Mouse (Mus musculus): ENCODE data around the gene Tspo.

Tspo gene

DNA sequence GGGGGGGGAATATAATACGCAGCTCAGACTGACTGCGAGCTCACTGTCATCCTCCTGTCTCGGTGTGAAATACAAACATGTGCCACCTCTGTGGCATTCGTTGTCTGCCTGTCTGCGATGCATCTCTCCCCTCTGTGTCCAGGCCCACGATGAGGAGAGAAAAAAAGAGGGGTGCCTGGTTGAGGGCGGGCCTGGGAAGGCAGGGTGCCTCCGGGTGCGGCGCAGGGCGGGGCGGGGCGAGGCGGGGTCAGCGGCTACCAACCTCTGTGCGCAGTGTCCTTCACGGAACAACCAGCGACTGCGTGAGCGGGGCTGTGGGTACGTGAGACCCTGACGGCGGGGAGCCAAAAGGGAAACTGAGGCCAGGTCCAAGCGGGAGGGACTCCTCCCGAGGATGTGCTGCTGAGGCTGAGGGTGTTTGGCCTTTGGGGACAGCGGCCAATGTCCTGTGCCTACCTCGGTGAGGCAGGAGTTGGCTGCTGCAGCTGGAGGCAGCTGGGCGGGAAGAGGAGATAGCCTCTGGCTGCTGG lies at the start of gene Tspo, which contains the start of gene Mcat:
Gene Tspo (plus strand): TSS at position 266 of the 530 bp plus-strand sequence.
Gene Mcat (minus strand): TSS at position 461 of the 530 bp plus-strand sequence.
- peak; percentile 61 for DNase-seq (ENCODE audit: inconsistent ontology term)

GRCm38 (mm10) chr15:83515018-83515417 lies 48.4 kb upstream of the Tspo start:
- DNase-seq (ENCODE audit: inconsistent ontology term), result no peak

- DNase-seq (ENCODE audit: inconsistent ontology term), result peak; percentile 65
Observed at GRCm38 (mm10) chr15:83518215-83519048, 45.0 kb upstream of the Tspo start.

DNA sequence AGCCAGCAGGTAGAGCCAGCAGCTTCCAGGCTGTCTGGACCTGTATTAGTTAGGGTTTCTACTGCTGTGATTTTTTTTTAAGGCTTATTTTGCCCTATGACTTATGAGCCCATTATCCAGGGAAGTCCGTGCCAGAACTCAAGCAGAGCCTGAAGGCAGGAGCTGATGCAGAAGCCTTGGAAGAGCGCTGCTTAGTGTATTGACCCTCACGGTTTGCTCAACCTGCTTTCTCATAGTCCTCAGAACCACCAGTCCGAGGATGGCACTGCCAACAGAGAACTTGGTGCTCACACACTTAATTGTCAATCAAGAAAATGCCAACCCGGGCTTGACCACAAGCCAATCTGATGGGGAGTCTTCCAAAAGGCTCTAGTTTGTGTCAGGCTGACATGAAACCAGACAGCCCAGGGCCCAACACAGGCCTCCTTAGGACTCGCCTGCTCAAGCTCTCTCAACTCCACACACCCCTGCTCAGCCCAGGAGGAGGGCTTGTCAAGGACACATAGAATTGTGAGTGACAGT lies 42.5 kb upstream of the Tspo start:
- DNase-seq (ENCODE audit: inconsistent ontology term), result no peak

DNA sequence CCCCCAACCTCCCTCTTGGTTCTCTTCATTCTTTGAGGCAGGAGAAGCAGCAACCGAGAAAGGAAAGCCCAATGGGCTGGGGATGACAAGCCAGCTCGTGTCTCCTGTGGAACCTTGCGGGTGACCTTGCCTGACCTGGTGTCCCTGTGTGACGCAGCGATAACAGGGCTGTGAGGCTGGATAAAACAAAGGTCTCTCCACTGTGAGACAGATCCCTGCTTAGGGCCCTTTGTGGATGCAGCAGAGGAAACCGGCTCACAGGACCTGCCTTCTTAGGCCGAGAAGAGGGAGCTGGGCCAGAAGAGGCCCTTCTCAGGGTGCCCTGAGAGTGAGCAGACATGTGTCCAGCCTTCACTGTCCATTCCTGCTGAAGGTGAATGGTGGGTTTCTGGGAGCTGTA lies 40.2 kb upstream of the Tspo start:
- DNase-seq (ENCODE audit: inconsistent ontology term), result no peak

DNA sequence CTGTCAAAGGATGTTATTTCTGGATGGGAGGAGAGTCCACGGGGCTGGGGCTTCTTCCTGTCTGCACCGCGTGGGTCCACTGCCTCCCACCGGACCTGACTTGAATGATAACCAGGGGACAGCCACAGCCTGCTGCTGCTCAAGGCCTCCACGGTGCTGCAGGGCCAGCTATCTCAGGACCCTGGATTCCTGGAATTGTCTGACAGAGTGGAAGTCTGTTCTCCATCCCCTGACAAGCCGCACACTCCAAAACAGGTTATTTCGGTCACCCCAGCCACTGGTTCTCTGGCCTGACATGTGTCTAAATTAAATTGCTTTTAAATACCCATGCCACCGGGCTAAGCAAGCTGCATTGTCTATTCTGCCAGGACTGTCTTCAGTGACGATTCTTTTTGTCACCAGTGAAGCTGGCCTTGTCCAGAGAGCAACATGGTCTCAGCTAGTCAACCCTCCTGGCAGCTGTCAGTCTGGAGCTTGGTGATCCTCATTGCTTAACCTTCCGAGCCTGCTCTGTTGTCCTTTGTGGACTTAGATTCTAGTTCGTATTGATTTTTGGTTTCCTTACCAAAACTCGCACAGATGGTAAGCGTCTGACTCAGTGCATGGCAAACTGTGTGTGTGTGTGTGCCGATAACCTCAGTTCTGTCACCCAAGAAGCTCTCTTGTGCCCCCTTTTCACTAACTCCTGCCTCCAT lies 39.6 kb upstream of the Tspo start:
- DNase-seq (ENCODE audit: inconsistent ontology term), result no peak

DNA sequence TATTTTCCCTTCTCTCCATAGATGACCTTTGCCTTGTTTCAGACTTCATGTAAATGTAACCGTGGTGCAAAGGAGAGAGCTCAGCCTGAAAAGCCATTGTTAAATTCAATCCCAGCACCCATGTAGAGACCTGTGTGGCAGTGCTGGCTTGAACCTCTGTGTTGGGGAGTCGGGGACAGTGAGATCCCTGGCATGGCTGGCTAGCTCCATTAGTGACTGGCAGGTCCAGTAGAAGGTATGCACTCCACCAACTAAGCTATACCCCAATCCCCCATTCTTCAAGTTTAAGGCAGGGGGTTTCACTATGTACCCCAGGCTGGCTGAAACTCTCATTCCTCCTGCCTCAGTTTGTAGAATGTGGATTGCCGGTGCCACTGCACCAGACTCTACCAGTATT lies 39.1 kb upstream of the Tspo start:
- DNase-seq (ENCODE audit: inconsistent ontology term), result no peak

GRCm38 (mm10) chr15:83526424-83527091 lies 36.8 kb upstream of the Tspo start, which contains the start of gene Bik:
Gene Bik (plus strand): TSS chr15:83526862.
- DNase-seq (ENCODE audit: inconsistent ontology term), result peak; percentile 77

DNA sequence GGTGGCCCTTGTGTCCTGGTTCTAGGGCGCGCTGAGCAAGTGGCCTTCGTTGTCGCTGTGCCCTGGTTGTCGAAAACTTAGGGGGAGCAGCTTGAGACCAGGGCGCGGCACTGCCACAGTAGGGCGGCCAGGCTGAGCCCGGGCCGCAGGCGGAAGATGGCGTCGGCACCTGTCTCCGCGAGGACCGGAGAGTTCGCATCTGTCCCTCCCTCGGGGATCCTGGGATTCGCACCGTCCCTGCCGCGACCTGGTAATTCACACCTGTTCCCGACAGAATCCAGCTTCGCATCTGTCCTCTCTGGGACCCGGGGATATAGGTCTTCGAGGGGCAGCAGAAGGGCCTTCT lies 36.3 kb upstream of the Tspo start:
- no peak for DNase-seq (ENCODE audit: inconsistent ontology term)

- no peak for DNase-seq (ENCODE audit: inconsistent ontology term)
Observed at GRCm38 (mm10) chr15:83527747-83528146, 35.6 kb upstream of the Tspo start.

DNA sequence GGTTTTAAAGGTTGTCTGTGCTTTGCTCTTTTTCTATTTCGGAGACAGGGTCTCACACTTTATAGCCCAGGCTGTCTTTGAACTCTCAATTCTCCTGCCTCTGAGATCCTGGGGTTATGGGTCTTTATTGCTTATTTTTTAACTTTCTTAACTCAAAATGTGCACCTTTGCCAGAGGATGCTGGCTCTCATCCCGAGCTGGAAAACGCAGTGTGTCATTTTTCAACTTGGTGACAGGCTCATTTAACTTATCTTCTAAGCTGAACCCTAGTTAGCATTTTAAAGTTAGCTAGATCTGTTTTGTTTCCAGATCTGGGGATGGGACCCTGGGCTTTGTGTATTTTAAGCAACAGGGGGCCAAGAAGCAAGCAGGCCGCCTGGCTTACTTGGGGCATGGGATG lies 34.5 kb upstream of the Tspo start:
- DNase-seq (ENCODE audit: inconsistent ontology term), result no peak

DNA sequence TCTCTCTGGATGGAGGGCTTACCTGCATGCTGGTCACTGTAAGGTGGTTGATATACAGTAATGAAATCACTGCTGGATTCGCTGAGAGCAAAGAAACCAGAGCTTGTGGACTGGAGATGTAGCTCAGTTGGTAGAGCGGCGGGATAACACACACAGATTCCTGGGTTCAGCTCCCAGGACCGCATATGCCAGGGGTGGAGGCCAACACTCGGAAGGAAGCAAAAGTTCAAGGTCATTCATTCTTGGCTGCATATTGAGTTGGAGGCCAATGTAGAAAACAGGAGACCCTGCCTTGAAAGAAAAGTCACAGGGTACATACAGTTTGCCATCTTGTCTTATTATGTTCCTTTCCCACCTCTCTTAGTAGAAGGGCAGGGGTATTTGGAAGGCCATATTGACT lies 33.6 kb upstream of the Tspo start:
- DNase-seq (ENCODE audit: inconsistent ontology term), result no peak

- DNase-seq (ENCODE audit: inconsistent ontology term), result no peak
Observed at GRCm38 (mm10) chr15:83530233-83530632, 33.2 kb upstream of the Tspo start.

DNA sequence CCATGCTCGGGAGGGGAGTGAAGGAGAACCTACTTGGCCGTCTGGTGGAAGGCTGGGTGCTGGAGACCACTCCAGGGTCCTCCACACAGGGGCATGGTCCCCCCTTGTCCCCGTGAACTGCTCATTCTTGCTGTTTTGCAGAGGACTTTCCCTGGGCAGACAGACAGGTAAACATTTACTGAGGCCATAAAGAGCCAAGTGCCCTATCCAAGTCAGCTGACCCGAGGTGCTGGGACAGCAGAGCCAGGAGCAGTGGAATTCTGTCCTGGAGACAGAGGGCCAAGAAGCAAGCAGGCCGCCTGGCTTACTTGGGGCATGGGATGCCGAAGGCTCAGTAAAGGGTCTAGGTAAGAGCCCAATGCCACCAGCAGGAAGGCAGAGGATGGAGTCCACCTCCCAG lies 32.7 kb upstream of the Tspo start:
- DNase-seq (ENCODE audit: inconsistent ontology term), result no peak

- no peak for DNase-seq (ENCODE audit: inconsistent ontology term)
Observed at GRCm38 (mm10) chr15:83531961-83532469, 31.4 kb upstream of the Tspo start.

DNA sequence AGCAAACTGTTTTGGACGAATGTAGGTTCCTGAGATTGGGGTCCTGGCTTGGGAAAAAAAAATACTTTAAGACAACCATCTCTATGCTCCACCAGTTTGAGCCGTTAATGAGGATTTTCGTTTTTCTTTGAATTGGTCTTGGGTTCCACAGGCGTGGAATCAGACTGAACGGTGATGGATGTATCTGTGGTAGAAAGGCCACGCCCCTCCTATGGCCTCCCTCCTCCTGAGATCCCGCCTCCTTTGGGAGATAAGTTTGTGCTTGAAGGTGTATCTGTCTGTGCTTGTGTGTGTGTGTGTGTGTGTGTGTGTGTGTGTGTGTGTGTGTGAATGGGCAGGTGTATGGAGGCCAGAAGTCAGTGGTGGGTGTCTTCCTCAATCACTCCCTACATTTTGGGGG lies 30.8 kb upstream of the Tspo start:
- no peak for DNase-seq (ENCODE audit: inconsistent ontology term)

DNA sequence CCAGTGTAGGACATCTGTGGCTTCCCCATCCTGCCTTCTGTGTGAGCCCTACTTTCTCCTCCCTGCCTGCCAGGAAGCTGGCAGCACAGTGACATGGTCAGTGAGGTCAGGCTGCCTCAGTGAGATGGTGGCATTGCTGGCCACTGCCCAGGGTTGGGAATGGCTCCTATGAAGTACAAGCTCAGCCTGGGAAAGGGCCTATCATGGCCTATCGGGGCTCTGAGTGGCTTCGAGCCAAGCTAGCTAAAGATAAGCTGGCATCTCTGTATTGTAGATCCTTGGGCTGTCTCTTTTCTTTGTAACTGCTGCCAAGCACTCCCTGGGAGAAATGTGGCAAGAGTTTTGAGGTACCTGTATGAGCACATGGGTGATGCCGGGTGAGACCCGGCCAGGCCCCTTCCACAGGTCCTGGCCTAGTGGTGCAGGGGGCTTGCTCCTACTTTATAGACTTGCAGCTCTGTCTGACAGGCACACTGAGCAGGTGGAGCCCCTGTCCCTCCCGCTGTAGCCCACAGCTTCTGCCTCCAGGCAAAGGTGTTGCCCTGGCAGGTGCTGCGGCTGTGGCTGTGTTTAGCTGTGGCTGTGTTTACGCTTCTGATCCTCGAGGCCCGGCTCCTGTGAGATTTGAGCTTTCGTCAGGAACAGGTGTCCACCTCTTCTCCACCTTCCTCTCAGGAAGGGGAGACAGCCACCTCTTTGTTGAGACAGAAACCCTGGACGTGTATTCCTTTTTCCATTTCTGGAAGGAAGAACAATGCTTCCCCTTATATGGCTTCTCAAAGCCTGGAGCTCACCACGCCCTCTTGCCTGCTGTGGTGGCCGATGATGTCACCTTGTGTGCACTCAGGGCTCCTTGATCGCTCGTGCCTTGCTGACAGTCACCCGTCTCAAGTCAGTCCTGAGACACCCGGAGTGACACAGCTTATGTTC lies 28.2 kb upstream of the Tspo start:
- DNase-seq (ENCODE audit: inconsistent ontology term), result no peak

DNA sequence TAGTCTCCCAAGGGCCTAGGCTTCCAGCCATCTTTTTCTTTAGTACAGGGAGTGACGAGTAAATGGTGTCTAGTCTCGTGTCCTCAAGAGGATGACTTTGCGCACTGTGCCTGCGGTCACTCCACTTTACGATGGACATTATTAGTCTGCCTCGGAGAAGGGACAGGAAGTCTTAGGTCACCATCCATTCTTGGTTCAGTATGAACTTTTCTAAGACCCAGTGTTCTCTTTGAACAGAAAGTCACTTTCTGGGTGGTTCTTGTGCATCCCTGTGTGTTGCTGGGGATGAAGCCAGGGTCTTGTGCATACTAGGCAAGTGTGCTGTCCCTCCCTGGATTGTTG lies 27.5 kb upstream of the Tspo start:
- no peak for DNase-seq (ENCODE audit: inconsistent ontology term)

- DNase-seq (ENCODE audit: inconsistent ontology term), result no peak
Observed at GRCm38 (mm10) chr15:83538855-83539254, 24.5 kb upstream of the Tspo start.

- DNase-seq (ENCODE audit: inconsistent ontology term), result no peak
Observed at GRCm38 (mm10) chr15:83539905-83540304, 23.5 kb upstream of the Tspo start.

All from Muller cell, postnatal 12 days (primary cell).